Mouse (Mus musculus): Measurements from ENCODE around the gene Hs3st3b1.

GRCm38 (mm10) chr11:63943947-63944346 is 21.9 kb upstream of the Hs3st3b1 start:
- TF ChIP-seq POLR2A (IDR thresholded peaks at IDR 0.05; ENCODE audit: low read depth, low read length) (no peak), CTCF (IDR thresholded peaks at IDR 0.05; ENCODE audit: extremely low read depth, insufficient read depth, insufficient read length, insufficient replicate concordance) (no peak)

Measured in spleen, adult 2 months (tissue).